Mouse (Mus musculus) gastrocnemius, postnatal 36 days (tissue): ENCODE data around the gene Rita1. TPM values are rescaled to one million over a fixed set of nuclear protein-coding genes. Genes with fewer than 3 reads are reported as not detected.

ENCODE experiments used
- DNase-seq, 2 experiments: peaks; one replicate each; pipeline ENCODE4 v3.0.0; 2022
- intact Hi-C: fragments of 180-260 bp; cut with DNase I; formaldehyde crosslinking; loops from one replicate; pipeline ENCODE4 v1.15.1; 2025
- total RNA-seq, 2 experiments: library from RNA; stranded (reverse); gene quantifications; 2 replicates each; pipeline ENCODE4 v1.2.3; 2021

The Rita1 gene
- total RNA-seq, 2 experiments from 2014 or later, result 5.6 to 6.8 TPM

DNA sequence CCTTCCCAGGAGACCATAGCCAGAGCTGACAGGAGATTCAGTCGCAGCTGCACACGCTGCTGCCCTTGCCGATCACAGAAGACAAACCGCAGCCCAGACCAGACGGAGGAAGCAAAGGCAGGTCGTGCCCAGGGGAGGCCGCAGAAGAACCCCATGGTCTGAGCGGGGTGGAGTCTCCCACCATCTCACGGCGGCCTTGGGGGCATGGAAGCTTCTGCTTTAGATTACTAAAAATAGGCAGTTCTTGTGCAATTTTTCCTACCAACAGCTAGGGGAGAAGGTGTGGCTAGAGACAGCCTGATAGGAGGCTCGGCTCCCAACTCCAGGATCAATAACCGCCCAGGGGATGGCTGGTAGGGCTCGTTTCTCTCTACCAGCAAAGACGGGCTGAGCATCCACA, 53.6 kb downstream of the Rita1 start:
- intact Hi-C loops, result loop anchor here (2.0 kb wide), 1 partner anchor 26 kb away; no protein-coding TSS in a partner anchor
- DNase-seq, result no peak

DNA sequence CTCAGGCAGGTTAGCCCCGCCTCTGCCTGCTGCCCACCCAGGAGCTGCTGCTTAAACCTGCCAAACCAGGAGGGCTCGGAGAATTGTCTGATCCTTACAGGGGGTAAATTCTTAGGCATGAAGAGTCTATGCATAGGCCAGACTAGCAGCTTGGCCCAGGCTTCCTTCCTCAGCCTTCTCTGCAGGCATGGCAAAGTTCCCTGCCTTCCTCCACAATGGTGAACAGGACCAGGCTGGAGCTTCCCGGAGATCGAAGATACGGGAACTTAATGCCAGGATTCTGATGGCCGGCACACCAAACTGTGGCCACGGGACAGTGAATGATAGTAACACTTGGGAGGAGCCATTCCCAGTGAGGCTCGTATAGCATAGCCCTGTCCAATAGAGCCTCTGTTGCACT, 54.3 kb downstream of the Rita1 start:
- intact Hi-C loops, result loop anchor here (2.0 kb wide), 1 partner anchor 27 kb away; no protein-coding TSS in a partner anchor
- no peak for DNase-seq

DNA sequence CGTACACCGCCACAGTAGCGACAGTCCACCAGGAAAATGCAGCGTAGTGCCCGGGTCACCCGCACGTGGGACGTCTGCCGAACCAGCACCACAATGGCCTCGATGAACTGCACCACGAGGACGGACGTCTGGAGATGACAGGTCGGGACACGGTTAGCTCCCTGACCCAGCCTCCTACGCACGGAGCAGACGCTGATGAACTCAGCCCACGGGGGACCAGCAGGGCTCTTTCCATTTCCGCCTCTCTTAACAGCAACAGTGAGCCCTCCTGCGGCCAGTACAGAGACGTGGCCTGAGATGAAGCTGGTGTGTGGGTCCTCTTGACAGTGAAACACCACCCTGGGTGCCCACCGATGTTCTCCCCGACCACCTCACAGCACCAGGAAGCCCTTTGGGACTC, 56.5 kb downstream of the Rita1 start:
- intact Hi-C loops, result no loop called here
- no peak for DNase-seq

DNA sequence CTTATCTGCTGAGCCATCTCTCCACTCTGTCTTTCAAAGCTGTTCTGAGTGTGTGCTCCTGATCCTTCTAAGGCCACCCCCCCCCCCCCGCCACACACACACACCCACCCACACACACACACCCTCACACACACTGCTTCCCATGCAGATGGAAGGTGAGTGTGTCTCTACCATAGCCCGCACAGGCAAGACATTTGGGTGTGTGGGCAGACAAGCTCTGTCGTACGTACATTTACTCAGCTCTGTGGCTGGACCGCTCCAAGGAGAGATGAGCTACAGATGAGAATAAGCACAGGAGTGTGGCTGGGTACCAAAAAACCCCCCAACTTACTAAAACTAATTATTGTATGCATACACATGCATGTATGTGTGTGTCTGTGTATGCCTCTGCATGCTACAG, 61.7 kb downstream of the Rita1 start:
- DNase-seq, result no peak
- intact Hi-C loops, result no loop called here

DNA sequence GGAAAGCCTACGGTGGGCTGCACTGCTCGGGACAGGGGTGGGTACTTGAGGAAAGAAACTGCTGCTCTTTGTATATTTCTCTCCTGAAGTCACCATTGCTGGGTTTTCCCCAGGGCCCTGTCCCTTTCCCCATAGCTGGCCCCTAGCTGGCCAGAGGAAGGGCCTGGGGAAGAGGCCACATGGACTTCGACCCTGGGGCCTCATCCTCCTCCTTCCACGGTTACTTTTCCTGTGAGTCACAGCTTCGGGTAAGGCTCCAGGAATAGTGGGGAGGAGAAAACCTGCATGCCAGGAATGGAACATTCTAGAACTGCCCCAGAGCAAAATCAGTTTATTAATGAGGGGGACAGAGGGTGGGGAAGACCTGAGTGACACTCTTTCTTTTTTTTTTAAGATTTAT, 62.3 kb downstream of the Rita1 start:
- no peak for DNase-seq
- intact Hi-C loops, result no loop called here

DNA sequence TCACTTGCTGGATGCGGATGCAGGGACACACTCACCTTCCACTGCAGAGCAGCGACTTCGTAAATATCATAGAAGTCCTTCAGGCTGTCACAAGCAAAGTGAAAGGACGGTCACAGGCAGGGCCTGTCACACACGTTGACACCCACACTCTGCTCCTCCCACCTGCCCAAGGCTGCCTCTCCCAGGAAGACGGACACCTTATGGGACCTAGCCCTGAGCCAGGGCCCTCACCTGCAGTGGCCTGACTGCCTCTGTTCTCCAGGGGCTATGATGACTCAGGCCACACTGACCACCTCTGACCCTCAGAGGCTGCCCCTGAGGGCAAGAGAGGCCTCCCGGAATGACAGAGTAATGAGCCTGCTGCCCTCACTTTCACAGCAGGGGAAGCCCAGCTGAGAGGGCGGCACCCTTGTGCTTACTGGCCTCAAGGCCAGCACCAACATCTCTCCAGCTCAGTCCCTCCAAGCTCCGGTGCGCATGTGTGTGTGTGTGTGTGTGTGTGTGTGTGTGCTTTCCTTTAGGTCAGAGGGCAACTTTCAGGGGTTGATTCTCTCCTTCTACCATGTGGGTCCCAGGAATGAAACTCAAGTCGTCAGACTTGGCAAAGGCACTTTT, 64.0 kb downstream of the Rita1 start:
- DNase-seq, result no peak
- intact Hi-C loops, result no loop called here

Other genes with a start within 250 kb of the Rita1 start
- gene Lhx5, start 180.9 kb downstream of the Rita1 start, total RNA-seq, result not detected
- gene Sdsl, start 139.8 kb downstream of the Rita1 start, total RNA-seq, result under 1 TPM; 0.59 to 0.77 TPM
- under 1 TPM in 1 of 2 experiments, not detected in 1; 0.20 TPM for gene Sds, start 136.1 kb downstream of the Rita1 start, total RNA-seq
- 10 to 100 TPM; 28.0 to 41.3 TPM for gene Plbd2, start 109.0 kb downstream of the Rita1 start, total RNA-seq
- 1 to 10 TPM; 7.9 to 9.7 TPM for gene Slc8b1, start 101.4 kb downstream of the Rita1 start, total RNA-seq
- 10 to 100 TPM; 35.2 to 44.6 TPM for gene Tpcn1, start 23.9 kb downstream of the Rita1 start, total RNA-seq
- under 1 TPM in 1 of 2 experiments, not detected in 1; 0.15 TPM for gene Iqcd, start 23.6 kb downstream of the Rita1 start, total RNA-seq
- gene Ddx54, start 150 bp upstream of the Rita1 start, total RNA-seq, result 10 to 100 TPM; 15.8 to 17.7 TPM
- not detected for gene Cfap73, start 21.6 kb upstream of the Rita1 start, total RNA-seq
- not detected for gene Rasal1, start 36.2 kb upstream of the Rita1 start, total RNA-seq
- under 1 TPM; 0.38 to 0.91 TPM for gene Dtx1, start 99.3 kb upstream of the Rita1 start, total RNA-seq
- gene Oas2, start 137.3 kb upstream of the Rita1 start, total RNA-seq, result under 1 TPM; 0.18 to 0.37 TPM
- gene Oas3, start 165.1 kb upstream of the Rita1 start, total RNA-seq, result not detected
- not detected for gene Oas1e, start 182.9 kb upstream of the Rita1 start, total RNA-seq
- gene Oas1c, start 199.9 kb upstream of the Rita1 start, total RNA-seq, result under 1 TPM; 0.15 to 0.30 TPM
- not detected for gene Oas1f, start 234.8 kb upstream of the Rita1 start, total RNA-seq
- gene Oas1h, start 248.8 kb upstream of the Rita1 start, total RNA-seq, result not detected